Mouse (Mus musculus) heart, postnatal 0 days (tissue): Measurements from ENCODE around the gene Cse1l.

Experiments
- CTCF ChIP-seq: IDR thresholded peaks from 2 replicates; pipeline ENCODE4 v1.5.1; 2016; ENCODE audit warnings: antibody characterized with exemption, control low read depth, low read depth
- EP300 ChIP-seq: IDR thresholded peaks from 2 replicates; pipeline ENCODE4 v1.6.1; 2016; ENCODE audit warnings: antibody characterized with exemption, low read depth

- no peak for TF ChIP-seq CTCF
- TF ChIP-seq EP300: no peak
Measured at GRCm38 (mm10) chr2:166876331-166876730, 29.5 kb upstream of the Cse1l start.
